Mouse (Mus musculus) testis, adult 2 months (tissue): ENCODE results near the gene Sdhb.

Source experiments
- CTCF ChIP-seq: fragments of 200-500 bp; IDR thresholded peaks from 2 replicates; pipeline ENCODE4 v1.5.1; 2012; ENCODE audit warnings: low read depth, mild to moderate bottlenecking, inconsistent platforms, low read length, moderate library complexity; ENCODE audit not compliant: control insufficient read depth, insufficient read depth, insufficient replicate concordance
- POLR2A ChIP-seq: fragments of 200-500 bp; IDR thresholded peaks from 2 replicates; pipeline ENCODE4 v1.6.1; 2012; ENCODE audit warnings: low read depth, mild to moderate bottlenecking, inconsistent platforms, low read length, moderate library complexity; ENCODE audit not compliant: control insufficient read depth

GRCm38 (mm10) chr4:140935643-140936042 is 25.4 kb upstream of the Sdhb start:
- no peak for TF ChIP-seq POLR2A
- TF ChIP-seq CTCF = no peak
